Mouse (Mus musculus) central nervous system, embryonic 11.5 days (tissue): ENCODE measurements around the gene Ppp1r27. TPM values are rescaled to one million over a fixed set of nuclear protein-coding genes. Genes with fewer than 3 reads are reported as not detected.

Experiments used
- polyA plus RNA-seq: library from polyadenylated mRNA; depleted of rRNA; stranded (reverse); fragments of >200 nt; gene quantifications from 2 replicates; pipeline ENCODE4 v1.2.3, GENCODE M21; 2012; rRNA removed

Gene Ppp1r27
- polyA plus RNA-seq, result not detected in 2 replicates

GRCm38 (mm10) chr11:120550810-120551440 lies at the start of gene Ppp1r27:
Gene Ppp1r27, minus strand, starts transcription at chr11:120551132.

GRCm38 (mm10) chr11:120598283-120598989 lies 47.5 kb upstream of the Ppp1r27 start, which contains the start of the genes Alyref and Anapc11:
Gene Alyref, minus strand, starts transcription at chr11:120598365.
Gene Anapc11, plus strand, starts transcription at chr11:120598421.

GRCm38 (mm10) chr11:120581490-120582267 lies 30.7 kb upstream of the Ppp1r27 start, which contains the start of gene Arhgdia:
Gene Arhgdia, minus strand, starts transcription at chr11:120581624.

GRCm38 (mm10) chr11:120572752-120573584 lies 22.0 kb upstream of the Ppp1r27 start, which contains the start of gene P4hb:
Gene P4hb, minus strand, starts transcription at chr11:120573253.

GRCm38 (mm10) chr11:120549168-120549945 lies 1.6 kb downstream of the Ppp1r27 start, which contains the start of gene Mcrip1:
Gene Mcrip1, minus strand, starts transcription at chr11:120549727.

GRCm38 (mm10) chr11:120530085-120530964 lies 20.6 kb downstream of the Ppp1r27 start, which contains the start of gene Gcgr:
Gene Gcgr, plus strand, starts transcription at chr11:120530699.

Other genes starting within 250 kb of the Ppp1r27 start
- 1,155 and 2,096 TPM in 2 replicates for gene Actg1, start 202.6 kb downstream of the Ppp1r27 start, polyA plus RNA-seq
- 0.23 and 0.48 TPM in 2 replicates for gene Fscn2, start 189.6 kb downstream of the Ppp1r27 start, polyA plus RNA-seq
- gene Faap100, start 172.4 kb downstream of the Ppp1r27 start, polyA plus RNA-seq, result 26.2 and 38.4 TPM in 2 replicates
- 43.1 and 58.4 TPM in 2 replicates for gene Nploc4, start 113.4 kb downstream of the Ppp1r27 start, polyA plus RNA-seq
- gene Tspan10, start 108.5 kb downstream of the Ppp1r27 start, polyA plus RNA-seq, result 0.11 and 0.24 TPM in 2 replicates
- 0.35 and 0.37 TPM in 2 replicates for gene Pde6g, start 97.6 kb downstream of the Ppp1r27 start, polyA plus RNA-seq
- 6.9 and 7.4 TPM in 2 replicates for gene Oxld1, start 93.1 kb downstream of the Ppp1r27 start, polyA plus RNA-seq
- 36.2 and 42.9 TPM in 2 replicates for gene Ccdc137, start 93.0 kb downstream of the Ppp1r27 start, polyA plus RNA-seq
- gene Arl16, start 83.5 kb downstream of the Ppp1r27 start, polyA plus RNA-seq, result 30.2 and 41.6 TPM in 2 replicates
- gene Mrpl12, start 66.5 kb downstream of the Ppp1r27 start, polyA plus RNA-seq, result 106 and 125 TPM in 2 replicates
- 39.4 and 50.5 TPM in 2 replicates for gene Slc25a10, start 59.3 kb downstream of the Ppp1r27 start, polyA plus RNA-seq
- gene Gcgr, start 20.4 kb downstream of the Ppp1r27 start, polyA plus RNA-seq, result 1.2 and 1.7 TPM in 2 replicates
- gene Mcrip1, start 1.4 kb downstream of the Ppp1r27 start, polyA plus RNA-seq, result 164 and 177 TPM in 2 replicates
- 365 and 391 TPM in 2 replicates for gene P4hb, start 22.1 kb upstream of the Ppp1r27 start, polyA plus RNA-seq
- 303 and 501 TPM in 2 replicates for gene Arhgdia, start 30.5 kb upstream of the Ppp1r27 start, polyA plus RNA-seq
- gene Alyref, start 47.2 kb upstream of the Ppp1r27 start, polyA plus RNA-seq, result 300 and 546 TPM in 2 replicates
- gene Anapc11, start 47.3 kb upstream of the Ppp1r27 start, polyA plus RNA-seq, result 138 and 143 TPM in 2 replicates
- gene Npb, start 57.3 kb upstream of the Ppp1r27 start, polyA plus RNA-seq, result 1.4 TPM in 2 replicates
- 132 and 188 TPM in 2 replicates for gene Pcyt2, start 66.8 kb upstream of the Ppp1r27 start, polyA plus RNA-seq
- 44.4 and 107 TPM in 2 replicates for gene Sirt7, start 74.1 kb upstream of the Ppp1r27 start, polyA plus RNA-seq
- gene Mafg, start 82.5 kb upstream of the Ppp1r27 start, polyA plus RNA-seq, result 42.7 and 60.6 TPM in 2 replicates
- gene Pycr1, start 92.6 kb upstream of the Ppp1r27 start, polyA plus RNA-seq, result 13.8 and 25.2 TPM in 2 replicates
- gene Myadml2, start 97.0 kb upstream of the Ppp1r27 start, polyA plus RNA-seq, result 0.08 and 0.26 TPM in 2 replicates
- 2.2 and 5.1 TPM in 2 replicates for gene Notum, start 110.0 kb upstream of the Ppp1r27 start, polyA plus RNA-seq
- 69.8 and 105 TPM in 2 replicates for gene Aspscr1, start 121.8 kb upstream of the Ppp1r27 start, polyA plus RNA-seq
- gene Cenpx, start 162.6 kb upstream of the Ppp1r27 start, polyA plus RNA-seq, result 49.4 and 73.3 TPM in 2 replicates
- gene Lrrc45, start 162.8 kb upstream of the Ppp1r27 start, polyA plus RNA-seq, result 68.5 and 84.3 TPM in 2 replicates
- 63.0 and 69.7 TPM in 2 replicates for gene Rac3, start 170.3 kb upstream of the Ppp1r27 start, polyA plus RNA-seq
- 11.3 and 14.7 TPM in 2 replicates for gene Dcxr, start 176.1 kb upstream of the Ppp1r27 start, polyA plus RNA-seq
- gene Cbr2, start 181.0 kb upstream of the Ppp1r27 start, polyA plus RNA-seq, result 0.55 and 2.0 TPM in 2 replicates
- gene Hmga1b, start 211.7 kb upstream of the Ppp1r27 start, polyA plus RNA-seq, result 3.8 and 8.8 TPM in 2 replicates
- 41.7 and 45.5 TPM in 2 replicates for gene Rfng, start 233.1 kb upstream of the Ppp1r27 start, polyA plus RNA-seq
- gene Gps1, start 233.1 kb upstream of the Ppp1r27 start, polyA plus RNA-seq, result 169 and 233 TPM in 2 replicates
- gene Dus1l, start 245.3 kb upstream of the Ppp1r27 start, polyA plus RNA-seq, result 52.1 and 79.3 TPM in 2 replicates